Mouse (Mus musculus): Measurements from ENCODE around the gene Dzank1. TPM values are rescaled to one million over a fixed set of nuclear protein-coding genes. Genes with fewer than 3 reads are reported as not detected.

Gene Dzank1
- total and polyA plus RNA-seq, 2 experiments, result 0.18 to 0.48 TPM

DNA sequence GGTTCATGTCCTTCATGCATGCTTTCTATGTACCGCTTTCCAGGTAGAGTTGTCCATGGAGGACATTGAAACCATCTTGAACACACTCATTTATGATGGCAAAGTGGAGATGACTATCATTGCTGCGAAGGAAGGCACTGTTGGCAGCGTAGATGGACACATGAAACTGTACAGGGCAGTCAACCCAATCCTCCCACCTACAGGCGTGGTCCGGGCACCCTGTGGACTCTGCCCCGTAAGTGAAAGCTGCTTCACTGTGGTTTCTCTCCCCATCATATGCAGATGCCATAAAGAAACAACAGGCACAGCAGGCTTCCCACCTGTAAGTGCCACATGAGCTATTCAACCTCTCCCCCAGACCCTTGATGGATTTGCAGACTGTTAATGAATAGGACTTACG lies 9.9 kb upstream of the Dzank1 start:
- WGBS, result 96% methylated on average over 7 of the region's 7 CpGs
- H3K4me3 ChIP-seq (ENCODE audit: insufficient read depth, low read depth, low read length), result no peak overlapping the region
- H3K27ac ChIP-seq (replicated peaks; ENCODE audit: insufficient read depth, low read depth, low read length), result no peak overlapping the region
- no peak overlapping the region for H3K9ac ChIP-seq (ENCODE audit: low read depth, low read length)
- no peaks in the 10 kb centered on the region; the same call in 1 of the 2 replicates for H3K79me2 ChIP-seq (ENCODE audit: control insufficient read depth, insufficient read depth, low read length)
- peaks cover 76% of the 10 kb centered on the region for H3K36me3 ChIP-seq (ENCODE audit: control insufficient read depth, insufficient read depth, low read length)
- no peaks in the 10 kb centered on the region for H3K4me1 ChIP-seq (ENCODE audit: control insufficient read depth, insufficient read depth, low read length)
- TF ChIP-seq POLR2A (IDR thresholded peaks at IDR 0.05; ENCODE audit: extremely low read depth, insufficient read depth, low read length) (no peak), CTCF (IDR thresholded peaks at IDR 0.05; ENCODE audit: low read depth, low read length) (no peak)
- no peaks in the 10 kb centered on the region for H3K27me3 ChIP-seq (ENCODE audit: control insufficient read depth, insufficient read depth, low read length)
- DNase-seq (ENCODE audit: extremely low read depth, low read depth, low spot score), result no peak

DNA sequence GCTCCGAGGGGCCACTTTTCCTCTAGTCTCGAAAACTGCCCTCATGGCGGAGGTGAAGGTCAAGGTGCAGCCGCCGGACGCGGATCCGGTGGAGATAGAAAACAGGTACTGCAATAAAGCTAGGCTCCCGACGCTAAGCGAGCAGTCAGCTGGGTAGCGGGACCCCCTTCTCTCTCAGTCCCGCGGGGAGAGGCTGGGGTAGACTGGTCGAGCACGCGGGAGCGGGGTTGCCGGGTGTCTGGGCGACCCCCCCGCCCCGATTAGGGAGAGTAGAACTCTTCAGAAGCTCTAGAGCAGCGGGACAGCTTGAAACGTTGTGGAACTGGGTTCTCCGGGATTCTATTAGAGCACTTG lies 584 bp upstream of the Dzank1 start:
- TF ChIP-seq POLR2A (IDR thresholded peaks at IDR 0.05; ENCODE audit: extremely low read depth, insufficient read depth, low read length) (no peak), CTCF (IDR thresholded peaks at IDR 0.05; ENCODE audit: low read depth, low read length) (no peak)
- H3K27ac ChIP-seq (replicated peaks; ENCODE audit: insufficient read depth, low read depth, low read length), result peak overlapping the region; percentile 84
- no peaks in the 10 kb centered on the region for H3K27me3 ChIP-seq (ENCODE audit: control insufficient read depth, insufficient read depth, low read length)
- WGBS, result under 1% methylated on average over 25 of the region's 25 CpGs
- no peak for DNase-seq (ENCODE audit: extremely low read depth, low read depth, low spot score)
- H3K79me2 ChIP-seq (ENCODE audit: control insufficient read depth, insufficient read depth, low read length), result peaks cover 3% of the 10 kb centered on the region; the same call in 1 of the 2 replicates
- H3K4me3 ChIP-seq (ENCODE audit: insufficient read depth, low read depth, low read length), result peak overlapping the region; percentile 77
- H3K36me3 ChIP-seq (ENCODE audit: control insufficient read depth, insufficient read depth, low read length), result peaks cover 12% of the 10 kb centered on the region
- peaks cover 2% of the 10 kb centered on the region; the same call in 1 of the 2 replicates for H3K4me1 ChIP-seq (ENCODE audit: control insufficient read depth, insufficient read depth, low read length)
- peak overlapping the region; percentile 73 for H3K9ac ChIP-seq (ENCODE audit: low read depth, low read length)

DNA sequence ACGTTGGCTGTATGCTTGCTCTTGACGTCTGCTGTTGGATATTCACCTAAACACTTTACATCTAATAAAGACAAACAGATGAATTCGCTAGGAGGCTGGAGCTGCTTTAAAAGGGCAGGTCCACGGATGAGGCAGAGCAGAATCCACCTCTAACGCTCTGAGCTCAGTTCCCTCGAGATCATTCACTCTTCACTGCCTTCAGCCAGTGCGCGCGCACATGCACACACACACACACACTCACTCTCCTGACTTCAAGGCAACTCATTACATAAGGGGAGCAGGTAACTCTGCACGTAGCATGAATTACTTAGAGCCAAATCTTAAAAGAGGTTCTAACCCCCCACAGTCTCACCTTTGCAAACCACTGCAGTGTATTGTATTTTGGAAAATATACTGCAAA lies 1.4 kb downstream of the Dzank1 start:
- Histone ChIP-seq H3K79me2 (ENCODE audit: control insufficient read depth, insufficient read depth, low read length) (peaks cover 3% of the 10 kb centered on the region; the same call in 1 of the 2 replicates), H3K27ac (replicated peaks; ENCODE audit: insufficient read depth, low read depth, low read length) (no peak overlapping the region), H3K36me3 (ENCODE audit: control insufficient read depth, insufficient read depth, low read length) (peaks cover 3% of the 10 kb centered on the region; the same call in 1 of the 2 replicates), H3K27me3 (ENCODE audit: control insufficient read depth, insufficient read depth, low read length) (no peaks in the 10 kb centered on the region), H3K4me1 (ENCODE audit: control insufficient read depth, insufficient read depth, low read length) (peaks cover 2% of the 10 kb centered on the region; the same call in 1 of the 2 replicates), H3K9ac (ENCODE audit: low read depth, low read length) (no peak overlapping the region), H3K4me3 (ENCODE audit: insufficient read depth, low read depth, low read length) (no peak overlapping the region)
- no peak for TF ChIP-seq CTCF (IDR thresholded peaks at IDR 0.05; ENCODE audit: low read depth, low read length)
- 60% methylated on average over 10 of the region's 10 CpGs for WGBS
- no peak for DNase-seq (ENCODE audit: extremely low read depth, low read depth, low spot score)

- no peak overlapping the region for H3K9ac ChIP-seq (ENCODE audit: low read depth, low read length)
- no peak for DNase-seq (ENCODE audit: extremely low read depth, low read depth, low spot score)
- WGBS, result 68% methylated on average over 3 of the region's 3 CpGs
These were observed 7.4 kb downstream of the Dzank1 start for GRCm38 (mm10) chr2:144519772-144520171.

GRCm38 (mm10) chr2:144514619-144515018 lies 12.6 kb downstream of the Dzank1 start:
- H3K36me3 ChIP-seq (ENCODE audit: control insufficient read depth, insufficient read depth, low read length), result no peaks in the 10 kb centered on the region
- H3K9ac ChIP-seq (ENCODE audit: low read depth, low read length), result no peak overlapping the region
- DNase-seq (ENCODE audit: extremely low read depth, low read depth, low spot score), result no peak
- WGBS, result 78% methylated on average over 3 of the region's 3 CpGs
- H3K4me1 ChIP-seq (ENCODE audit: control insufficient read depth, insufficient read depth, low read length), result no peaks in the 10 kb centered on the region
- no peaks in the 10 kb centered on the region for H3K79me2 ChIP-seq (ENCODE audit: control insufficient read depth, insufficient read depth, low read length)
- no peak overlapping the region for H3K27ac ChIP-seq (replicated peaks; ENCODE audit: insufficient read depth, low read depth, low read length)
- no peak for TF ChIP-seq CTCF (IDR thresholded peaks at IDR 0.05; ENCODE audit: low read depth, low read length)
- TF ChIP-seq POLR2A (IDR thresholded peaks at IDR 0.05; ENCODE audit: extremely low read depth, insufficient read depth, low read length), result no peak
- no peak overlapping the region for H3K4me3 ChIP-seq (ENCODE audit: insufficient read depth, low read depth, low read length)
- H3K27me3 ChIP-seq (ENCODE audit: control insufficient read depth, insufficient read depth, low read length), result no peaks in the 10 kb centered on the region

More at GRCm38 (mm10) chr2:144519772-144520171, 7.4 kb downstream of the Dzank1 start:
- no peak for TF ChIP-seq CTCF (IDR thresholded peaks at IDR 0.05; ENCODE audit: low read depth, low read length)
- TF ChIP-seq POLR2A (IDR thresholded peaks at IDR 0.05; ENCODE audit: extremely low read depth, insufficient read depth, low read length), result no peak
- Histone ChIP-seq H3K79me2 (ENCODE audit: control insufficient read depth, insufficient read depth, low read length) (no peaks in the 10 kb centered on the region), H3K36me3 (ENCODE audit: control insufficient read depth, insufficient read depth, low read length) (no peaks in the 10 kb centered on the region), H3K4me3 (ENCODE audit: insufficient read depth, low read depth, low read length) (no peak overlapping the region), H3K27me3 (ENCODE audit: control insufficient read depth, insufficient read depth, low read length) (no peaks in the 10 kb centered on the region), H3K4me1 (ENCODE audit: control insufficient read depth, insufficient read depth, low read length) (no peaks in the 10 kb centered on the region), H3K27ac (replicated peaks; ENCODE audit: insufficient read depth, low read depth, low read length) (no peak overlapping the region)

DNA sequence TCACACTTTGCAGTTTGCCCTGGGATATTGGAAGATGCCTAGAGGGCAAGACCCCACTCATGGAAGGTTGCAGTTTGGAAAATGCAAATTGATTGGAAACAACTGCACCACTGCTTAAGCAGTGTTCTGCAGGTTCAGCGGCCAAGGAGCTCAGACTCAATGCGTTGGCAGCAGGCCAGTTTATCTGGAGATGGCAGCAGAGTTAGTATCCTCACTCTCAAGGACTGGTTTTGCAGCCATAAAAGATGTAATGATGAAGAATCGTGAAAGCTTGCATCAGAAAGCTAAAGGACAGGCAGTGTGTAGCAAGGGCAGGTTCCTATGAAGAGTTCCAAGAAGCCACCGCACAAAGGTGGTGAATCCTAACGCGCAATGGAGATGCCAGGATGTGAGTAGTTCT lies 25.1 kb downstream of the Dzank1 start:
- no peaks in the 10 kb centered on the region for H3K79me2 ChIP-seq (ENCODE audit: control insufficient read depth, insufficient read depth, low read length)
- DNase-seq (ENCODE audit: extremely low read depth, low read depth, low spot score), result no peak
- H3K27ac ChIP-seq (replicated peaks; ENCODE audit: insufficient read depth, low read depth, low read length), result no peak overlapping the region
- 81% methylated on average over 6 of the region's 6 CpGs for WGBS
- TF ChIP-seq CTCF (IDR thresholded peaks at IDR 0.05; ENCODE audit: low read depth, low read length) (no peak), POLR2A (IDR thresholded peaks at IDR 0.05; ENCODE audit: extremely low read depth, insufficient read depth, low read length) (no peak)
- H3K4me1 ChIP-seq (ENCODE audit: control insufficient read depth, insufficient read depth, low read length), result no peaks in the 10 kb centered on the region
- H3K9ac ChIP-seq (ENCODE audit: low read depth, low read length), result no peak overlapping the region
- H3K4me3 ChIP-seq (ENCODE audit: insufficient read depth, low read depth, low read length), result no peak overlapping the region
- no peaks in the 10 kb centered on the region; the same call in 1 of the 2 replicates for H3K27me3 ChIP-seq (ENCODE audit: control insufficient read depth, insufficient read depth, low read length)
- no peaks in the 10 kb centered on the region for H3K36me3 ChIP-seq (ENCODE audit: control insufficient read depth, insufficient read depth, low read length)

All from liver, adult 2 months (tissue).